Mouse (Mus musculus): Measurements from ENCODE around the gene Hjurp. TPM values are rescaled to one million over a fixed set of nuclear protein-coding genes. Genes with fewer than 3 reads are reported as not detected.
"Not testable (repeated sequence)": the region's sequence is repeated elsewhere in the genome, so short reads cannot be mapped to it uniquely, and the experiment has no call there.

Hjurp gene
- polyA plus RNA-seq, 2 experiments = 139 to 277 TPM

GRCm38 (mm10) chr1:88229566-88229965 is 47.9 kb downstream of the Hjurp start:
- no peak for DNase-seq (ENCODE audit: low spot score)
- H3K27ac ChIP-seq (replicated peaks; ENCODE audit: low read depth, low read length) = no peak overlapping the region
- WGBS = 76% methylated on average over 3 of the region's 3 CpGs

GRCm38 (mm10) chr1:88228121-88228520 is 49.3 kb downstream of the Hjurp start:
- TF ChIP-seq POLR2A (IDR thresholded peaks at IDR 0.05; ENCODE audit: borderline replicate concordance, extremely low read depth, insufficient read depth, insufficient read length) = no peak
- 69% methylated on average over 7 of the region's 7 CpGs for WGBS
- no peak overlapping the region for H3K9ac ChIP-seq (ENCODE audit: low read depth, low read length, severe bottlenecking)
- H3K4me2 ChIP-seq (replicated peaks; ENCODE audit: low read depth, low read length, severe bottlenecking) = no peak overlapping the region
- DNase-seq (ENCODE audit: low spot score) = no peak
- peaks cover 77% of the 10 kb centered on the region for H3K9me3 ChIP-seq (ENCODE audit: control insufficient read depth, low read length)
- no peak for ATAC-seq (ENCODE audit: low FRiP score, low read depth)
- H3K36me3 ChIP-seq (ENCODE audit: control insufficient read depth, insufficient read depth, low read length) = no peaks in the 10 kb centered on the region
- no peak overlapping the region for H3K4me3 ChIP-seq (replicated peaks; ENCODE audit: low read length)
- H3K4me1 ChIP-seq (ENCODE audit: control insufficient read depth, insufficient read depth, low read length) = no peaks in the 10 kb centered on the region
- no peak overlapping the region for H3K27ac ChIP-seq (replicated peaks; ENCODE audit: low read depth, low read length)
- no peaks in the 10 kb centered on the region for H3K27me3 ChIP-seq (ENCODE audit: control insufficient read depth, insufficient read depth, low read length)

More at GRCm38 (mm10) chr1:88229566-88229965, 47.9 kb downstream of the Hjurp start:
- Histone ChIP-seq H3K9me3 (ENCODE audit: control insufficient read depth, low read length) (peaks cover 91% of the 10 kb centered on the region), H3K9ac (ENCODE audit: low read depth, low read length, severe bottlenecking) (no peak overlapping the region), H3K4me1 (ENCODE audit: control insufficient read depth, insufficient read depth, low read length) (no peaks in the 10 kb centered on the region), H3K36me3 (ENCODE audit: control insufficient read depth, insufficient read depth, low read length) (no peaks in the 10 kb centered on the region), H3K27me3 (ENCODE audit: control insufficient read depth, insufficient read depth, low read length) (no peaks in the 10 kb centered on the region), H3K4me2 (replicated peaks; ENCODE audit: low read depth, low read length, severe bottlenecking) (no peak overlapping the region), H3K4me3 (replicated peaks; ENCODE audit: low read length) (no peak overlapping the region)
- TF ChIP-seq POLR2A (IDR thresholded peaks at IDR 0.05; ENCODE audit: borderline replicate concordance, extremely low read depth, insufficient read depth, insufficient read length) = no peak
- ATAC-seq (ENCODE audit: low FRiP score, low read depth) = no peak

- Histone ChIP-seq H3K4me2 (replicated peaks; ENCODE audit: low read depth, low read length, severe bottlenecking) (no peak overlapping the region), H3K36me3 (ENCODE audit: control insufficient read depth, insufficient read depth, low read length) (no peaks in the 10 kb centered on the region), H3K4me1 (ENCODE audit: control insufficient read depth, insufficient read depth, low read length) (no peaks in the 10 kb centered on the region), H3K4me3 (replicated peaks; ENCODE audit: low read length) (no peak overlapping the region), H3K27ac (replicated peaks; ENCODE audit: low read depth, low read length) (no peak overlapping the region), H3K9me3 (ENCODE audit: control insufficient read depth, low read length) (peaks cover 71% of the 10 kb centered on the region), H3K27me3 (ENCODE audit: control insufficient read depth, insufficient read depth, low read length) (no peaks in the 10 kb centered on the region), H3K9ac (ENCODE audit: low read depth, low read length, severe bottlenecking) (no peak overlapping the region)
- 54% methylated on average over 2 of the region's 2 CpGs for WGBS
- TF ChIP-seq POLR2A (IDR thresholded peaks at IDR 0.05; ENCODE audit: borderline replicate concordance, extremely low read depth, insufficient read depth, insufficient read length) = no peak
- no peak for DNase-seq (ENCODE audit: low spot score)
- ATAC-seq (ENCODE audit: low FRiP score, low read depth) = no peak
Measured at GRCm38 (mm10) chr1:88227482-88227881, 50.0 kb downstream of the Hjurp start.

- WGBS = 55% methylated on average over 5 of the region's 5 CpGs
- Histone ChIP-seq H3K9me3 (ENCODE audit: control insufficient read depth, low read length) (peaks cover 68% of the 10 kb centered on the region), H3K27ac (replicated peaks; ENCODE audit: low read depth, low read length) (no peak within 1 kb of the TSS), H3K4me1 (ENCODE audit: control insufficient read depth, insufficient read depth, low read length) (no peaks in the 10 kb centered on the region), H3K27me3 (ENCODE audit: control insufficient read depth, insufficient read depth, low read length) (no peaks in the 10 kb centered on the region), H3K4me2 (replicated peaks; ENCODE audit: low read depth, low read length, severe bottlenecking) (no peak within 1 kb of the TSS), H3K36me3 (ENCODE audit: control insufficient read depth, insufficient read depth, low read length) (no peaks in the 10 kb centered on the region), H3K4me3 (replicated peaks; ENCODE audit: low read length) (no peak within 1 kb of the TSS), H3K9ac (ENCODE audit: low read depth, low read length, severe bottlenecking) (no peak within 1 kb of the TSS)
- DNase-seq (ENCODE audit: low spot score) (no peak), ATAC-seq (ENCODE audit: low FRiP score, low read depth) (no peak)
- TF ChIP-seq POLR2A (IDR thresholded peaks at IDR 0.05; ENCODE audit: borderline replicate concordance, extremely low read depth, insufficient read depth, insufficient read length) = no peak
Measured at GRCm38 (mm10) chr1:88226670-88227379, 50.6 kb downstream of the Hjurp start, which contains the start of gene Mroh2a. Gene Mroh2a, plus strand, starts transcription at chr1:88226986.

GRCm38 (mm10) chr1:88225741-88226140 is 51.7 kb downstream of the Hjurp start:
- H3K36me3 ChIP-seq (ENCODE audit: control insufficient read depth, insufficient read depth, low read length) = no peaks in the 10 kb centered on the region
- H3K4me3 ChIP-seq (replicated peaks; ENCODE audit: low read length) = no peak overlapping the region
- H3K27ac ChIP-seq (replicated peaks; ENCODE audit: low read depth, low read length) = no peak overlapping the region
- no peaks in the 10 kb centered on the region for H3K27me3 ChIP-seq (ENCODE audit: control insufficient read depth, insufficient read depth, low read length)
- peaks cover 57% of the 10 kb centered on the region for H3K9me3 ChIP-seq (ENCODE audit: control insufficient read depth, low read length)
- no peak for DNase-seq (ENCODE audit: low spot score)
- no peak overlapping the region for H3K9ac ChIP-seq (ENCODE audit: low read depth, low read length, severe bottlenecking)
- no peaks in the 10 kb centered on the region for H3K4me1 ChIP-seq (ENCODE audit: control insufficient read depth, insufficient read depth, low read length)
- no peak for TF ChIP-seq POLR2A (IDR thresholded peaks at IDR 0.05; ENCODE audit: borderline replicate concordance, extremely low read depth, insufficient read depth, insufficient read length)
- H3K4me2 ChIP-seq (replicated peaks; ENCODE audit: low read depth, low read length, severe bottlenecking) = no peak overlapping the region
- ATAC-seq (ENCODE audit: low FRiP score, low read depth) = no peak

- H3K9me3 ChIP-seq (ENCODE audit: control insufficient read depth, low read length) = peaks cover 53% of the 10 kb centered on the region
- 45% methylated on average over 2 of the region's 2 CpGs for WGBS
- H3K27me3 ChIP-seq (ENCODE audit: control insufficient read depth, insufficient read depth, low read length); H3K4me2 ChIP-seq (replicated peaks; ENCODE audit: low read depth, low read length, severe bottlenecking); H3K4me1 ChIP-seq (ENCODE audit: control insufficient read depth, insufficient read depth, low read length); H3K4me3 ChIP-seq (replicated peaks; ENCODE audit: low read length); H3K36me3 ChIP-seq (ENCODE audit: control insufficient read depth, insufficient read depth, low read length); DNase-seq (ENCODE audit: low spot score); H3K27ac ChIP-seq (replicated peaks; ENCODE audit: low read depth, low read length); ATAC-seq (ENCODE audit: low FRiP score, low read depth); H3K9ac ChIP-seq (ENCODE audit: low read depth, low read length, severe bottlenecking): not testable (repeated sequence)
Measured at GRCm38 (mm10) chr1:88225301-88225700, 52.1 kb downstream of the Hjurp start.

All from limb, embryonic 14.5 days (tissue).